Mouse (Mus musculus) forebrain, postnatal 0 days (tissue): Measurements from ENCODE around the gene Pou6f1. TPM values are rescaled to one million over a fixed set of nuclear protein-coding genes. Genes with fewer than 3 reads are reported as not detected.

Source experiments
- ATAC-seq: fragments of 200-750 bp; cut with Nextera tagmentation; 2 replicates; pipeline ENCODE4 v1.8.0; 2017; ENCODE audit warnings: mild to moderate bottlenecking, moderate library complexity
- DNase-seq: peaks from one replicate; pipeline ENCODE4 v3.0.0-alpha.2; 2015
- H3K27ac ChIP-seq: fragments of 300-500 bp; sonication (generic); 2 replicates; pipeline ENCODE4 v1.5.1; 2014; ENCODE audit warnings: low read depth, mild to moderate bottlenecking, antibody characterized with exemption, low read length, moderate library complexity, mixed read lengths
- H3K27me3 ChIP-seq: fragments of 300-500 bp; sonication (generic); 2 replicates; pipeline ENCODE4 v1.6.1; 2014; ENCODE audit warnings: mild to moderate bottlenecking, low read length, mixed read lengths; ENCODE audit not compliant: insufficient read depth
- H3K36me3 ChIP-seq: fragments of 300-500 bp; sonication (generic); 2 replicates; pipeline ENCODE4 v1.6.1; 2014; ENCODE audit warnings: mild to moderate bottlenecking, moderate library complexity; ENCODE audit not compliant: insufficient read depth
- H3K4me1 ChIP-seq: fragments of 300-500 bp; sonication (generic); 2 replicates; pipeline ENCODE4 v1.6.1; 2014; ENCODE audit warnings: antibody characterized with exemption; ENCODE audit not compliant: insufficient read depth
- H3K4me2 ChIP-seq: fragments of 300-500 bp; sonication (generic); 2 replicates; pipeline ENCODE4 v1.6.1; 2014; ENCODE audit warnings: low read depth, mild to moderate bottlenecking, moderate library complexity
- H3K4me3 ChIP-seq: fragments of 300-500 bp; sonication (generic); 2 replicates; pipeline ENCODE4 v1.5.1; 2014; ENCODE audit warnings: low read depth, low read length, mixed read lengths
- H3K9ac ChIP-seq: fragments of 300-500 bp; sonication (generic); 2 replicates; pipeline ENCODE4 v1.6.1; 2014; ENCODE audit warnings: mild to moderate bottlenecking
- H3K9me3 ChIP-seq: fragments of 300-500 bp; sonication (generic); 2 replicates; pipeline ENCODE4 v1.6.1; 2016; ENCODE audit warnings: low read length
- CTCF ChIP-seq: sonication (generic); IDR thresholded peaks from 2 replicates; pipeline ENCODE4 v1.5.1; 2016; ENCODE audit warnings: antibody characterized with exemption, control low read depth, low read depth
- WGBS: fragments of 180-500 bp; shearing (Covaris S2); extraction: QIAGEN DNeasy Blood & Tissue Kit; methylation state at CpG from one replicate; pipeline ENCODE4 v1.1.7; 2014; 5-methylcytosine and 5-hydroxymethylcytosine counted together
- polyA plus RNA-seq: library from polyadenylated mRNA; unstranded; fragments of >200 nt; fragmentation: Nextera tagmentation; extraction: Ambion mirVana; gene quantifications from 2 replicates; pipeline ENCODE4 v1.2.1, GENCODE M21; 2015
- total RNA-seq: library from RNA; depleted of rRNA; stranded (reverse); fragments of >200 nt; gene quantifications from 2 replicates; pipeline ENCODE4 v1.2.3, GENCODE M21; 2014

The Pou6f1 gene
- total and polyA plus RNA-seq, 2 experiments from 2014 or later: 32.2 to 77.4 TPM

DNA sequence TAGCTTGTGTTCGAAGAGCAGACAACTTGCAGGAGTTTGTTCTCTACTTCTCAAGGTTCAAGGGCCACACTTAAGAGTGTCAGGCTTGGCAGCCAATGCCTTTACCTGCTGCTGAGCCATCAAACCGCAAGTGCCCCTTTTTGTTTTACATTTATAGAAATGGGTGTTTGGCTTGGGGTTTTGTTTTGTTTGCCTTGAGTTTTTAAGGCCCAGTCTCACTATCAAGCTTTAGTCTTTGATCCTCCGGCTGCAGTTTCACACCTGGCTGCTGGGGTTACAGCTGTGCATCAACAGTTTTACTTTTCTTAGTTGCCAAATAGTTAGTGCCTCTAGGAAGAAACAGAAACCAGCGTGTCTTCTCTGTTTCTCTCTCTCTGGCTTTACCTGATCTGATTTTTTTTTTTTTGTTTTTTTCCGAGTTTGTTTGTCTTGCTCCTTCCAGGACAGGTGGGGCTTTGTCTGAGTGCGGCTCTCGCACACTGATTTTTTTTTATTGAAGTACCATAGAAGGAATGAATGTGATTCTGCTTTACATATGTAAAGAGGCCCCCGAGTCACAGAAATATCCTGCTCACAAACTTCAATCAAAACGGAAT lies 1.4 kb downstream of the Pou6f1 start:
- no peak for DNase-seq
- no peak for TF ChIP-seq CTCF
- no peaks in the 10 kb centered on the region for H3K36me3 ChIP-seq
- H3K4me3 ChIP-seq: peak overlapping the region; percentile 97
- no peaks in the 10 kb centered on the region for H3K27me3 ChIP-seq
- peak overlapping the region; percentile 95; the same call in 1 of the 2 replicates for H3K9ac ChIP-seq
- H3K4me2 ChIP-seq: peak overlapping the region; percentile 93
- no peaks in the 10 kb centered on the region for H3K9me3 ChIP-seq
- H3K27ac ChIP-seq: peak overlapping the region; percentile 88
- WGBS: 31% methylated on average over 9 of the region's 9 CpGs
- peaks cover 5% of the 10 kb centered on the region; the same call in 1 of the 2 replicates for H3K4me1 ChIP-seq
- no peak for ATAC-seq

GRCm38 (mm10) chr15:100592817-100593216 lies 7.0 kb downstream of the Pou6f1 start:
- H3K27me3 ChIP-seq: no peaks in the 10 kb centered on the region
- 94% methylated on average over 6 of the region's 6 CpGs for WGBS
- no peak overlapping the region for H3K27ac ChIP-seq
- H3K4me3 ChIP-seq: no peak overlapping the region
- H3K4me1 ChIP-seq: no peaks in the 10 kb centered on the region
- peaks cover 23% of the 10 kb centered on the region for H3K36me3 ChIP-seq
- H3K4me2 ChIP-seq: no peak overlapping the region
- no peak overlapping the region for H3K9ac ChIP-seq
- H3K9me3 ChIP-seq: no peaks in the 10 kb centered on the region
- no peak for DNase-seq
- ATAC-seq: no peak
- TF ChIP-seq CTCF: no peak

- DNase-seq (no peak), ATAC-seq (no peak)
- no peak overlapping the region for H3K27ac ChIP-seq
- no peak for TF ChIP-seq CTCF
- no peaks in the 10 kb centered on the region for H3K9me3 ChIP-seq
- H3K4me1 ChIP-seq: no peaks in the 10 kb centered on the region
- WGBS: 78% methylated on average over 8 of the region's 8 CpGs
- H3K4me2 ChIP-seq: no peak overlapping the region
- H3K36me3 ChIP-seq: peaks cover 46% of the 10 kb centered on the region
- no peak overlapping the region for H3K4me3 ChIP-seq
- H3K9ac ChIP-seq: no peak overlapping the region
- no peaks in the 10 kb centered on the region for H3K27me3 ChIP-seq
These were observed 9.3 kb downstream of the Pou6f1 start for GRCm38 (mm10) chr15:100590436-100590835.

GRCm38 (mm10) chr15:100588297-100588696 lies 11.5 kb downstream of the Pou6f1 start:
- no peaks in the 10 kb centered on the region for H3K27me3 ChIP-seq
- no peaks in the 10 kb centered on the region for H3K9me3 ChIP-seq
- no peak overlapping the region for H3K4me2 ChIP-seq
- ATAC-seq (no peak), DNase-seq (no peak)
- peaks cover 57% of the 10 kb centered on the region for H3K36me3 ChIP-seq
- TF ChIP-seq CTCF: no peak
- no peak overlapping the region for H3K9ac ChIP-seq
- no peak overlapping the region for H3K27ac ChIP-seq
- H3K4me3 ChIP-seq: no peak overlapping the region
- H3K4me1 ChIP-seq: no peaks in the 10 kb centered on the region
- 86% methylated on average over 6 of the region's 6 CpGs for WGBS

- no peak for TF ChIP-seq CTCF
- ATAC-seq (no peak), DNase-seq (no peak)
- H3K9ac ChIP-seq: no peak overlapping the region
- H3K36me3 ChIP-seq: peaks cover 69% of the 10 kb centered on the region
- no peak overlapping the region for H3K4me2 ChIP-seq
- 82% methylated on average over 4 of the region's 4 CpGs for WGBS
- H3K27ac ChIP-seq: no peak overlapping the region
- no peaks in the 10 kb centered on the region for H3K4me1 ChIP-seq
- H3K4me3 ChIP-seq: no peak overlapping the region
- no peaks in the 10 kb centered on the region for H3K27me3 ChIP-seq
- no peaks in the 10 kb centered on the region for H3K9me3 ChIP-seq
These were observed 12.6 kb downstream of the Pou6f1 start for GRCm38 (mm10) chr15:100587166-100587565.

DNA sequence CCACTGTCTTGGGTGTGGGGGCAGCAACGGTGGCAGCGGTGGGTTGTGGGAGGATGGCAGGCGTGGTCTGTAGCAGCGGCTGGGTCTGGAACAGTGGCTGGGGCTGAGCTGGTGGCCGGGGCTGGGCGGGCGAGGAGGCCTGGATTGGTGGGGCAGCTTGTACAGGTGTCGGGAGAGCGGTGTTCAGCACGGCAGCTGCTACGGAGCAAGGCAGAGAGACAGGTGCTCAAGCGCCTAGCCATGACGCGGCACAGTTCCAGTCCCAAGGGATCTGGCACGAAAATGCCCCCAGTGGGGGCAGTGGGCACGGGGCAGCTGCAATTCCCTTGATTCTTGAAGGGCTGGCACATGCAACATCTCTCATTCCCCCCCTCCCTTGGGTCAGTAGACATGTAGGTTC lies 13.9 kb downstream of the Pou6f1 start:
- Histone ChIP-seq H3K36me3 (peaks cover 71% of the 10 kb centered on the region), H3K4me2 (no peak overlapping the region), H3K9me3 (no peaks in the 10 kb centered on the region), H3K4me3 (no peak overlapping the region), H3K27ac (no peak overlapping the region), H3K9ac (no peak overlapping the region), H3K27me3 (no peaks in the 10 kb centered on the region), H3K4me1 (no peaks in the 10 kb centered on the region)
- TF ChIP-seq CTCF: no peak
- ATAC-seq (no peak), DNase-seq (no peak)
- 93% methylated on average over 16 of the region's 16 CpGs for WGBS

- WGBS: 90% methylated on average over 10 of the region's 10 CpGs
- ATAC-seq: no peak
- TF ChIP-seq CTCF: no peak
- Histone ChIP-seq H3K4me2 (no peak overlapping the region), H3K27me3 (no peaks in the 10 kb centered on the region), H3K27ac (no peak overlapping the region), H3K36me3 (peaks cover 68% of the 10 kb centered on the region), H3K4me3 (no peak overlapping the region), H3K4me1 (no peaks in the 10 kb centered on the region), H3K9me3 (no peaks in the 10 kb centered on the region), H3K9ac (no peak overlapping the region)
- DNase-seq: no peak
These were observed 19.7 kb downstream of the Pou6f1 start for GRCm38 (mm10) chr15:100580108-100580507.
